Comparison of ENCODE assay signal across 8 mouse cellular contexts in genomic region chr1:38628426-38628825, GRCm38 (mm10). TPM values are rescaled to one million over a fixed set of nuclear protein-coding genes. Genes with fewer than 3 reads are reported as not detected.
DNase-seq lines count a peak whose midpoint lies in the region; ATAC-seq lines count a peak whose summit lies in the region.

No protein-coding gene starts in this region.

- peak; percentile 47 for ATAC-seq in hindbrain, embryonic 11.5 days (ENCODE audit: low FRiP score)
- ATAC-seq in neural tube, embryonic 11.5 days (ENCODE audit: insufficient read depth, low FRiP score, low TSS enrichment): peak; percentile 31; the same call in 1 of the 2 replicates

- peak overlapping the region; percentile 78 for H3K4me2 ChIP-seq in hindbrain, embryonic 11.5 days (replicated peaks; ENCODE audit: low read depth, low read length)
- peak overlapping the region; percentile 77 for H3K4me2 ChIP-seq in neural tube, embryonic 11.5 days (ENCODE audit: low read depth)

- no peaks in the 10 kb centered on the region for H3K9me3 ChIP-seq in heart, embryonic 10.5 days
- no peaks in the 10 kb centered on the region for H3K9me3 ChIP-seq in hindbrain, embryonic 11.5 days (ENCODE audit: control insufficient read depth, low read length)
- H3K9me3 ChIP-seq in neural tube, embryonic 11.5 days (ENCODE audit: control insufficient read depth, low read length): no peaks in the 10 kb centered on the region

- peak overlapping the region; percentile 89 for H3K4me3 ChIP-seq in heart, embryonic 10.5 days
- peak overlapping the region; percentile 93; the same call in 1 of the 2 replicates for H3K4me3 ChIP-seq in hindbrain, embryonic 11.5 days (ENCODE audit: low read depth, low read length)
- peak overlapping the region; percentile 86 for H3K4me3 ChIP-seq in neural tube, embryonic 11.5 days (ENCODE audit: low read depth, low read length)

- peaks cover 45% of the 10 kb centered on the region for H3K4me1 ChIP-seq in heart, embryonic 10.5 days
- H3K4me1 ChIP-seq in hindbrain, embryonic 11.5 days (replicated peaks; ENCODE audit: control insufficient read depth, insufficient read depth, low read length): peaks cover 14% of the 10 kb centered on the region
- peaks cover 42% of the 10 kb centered on the region for H3K4me1 ChIP-seq in neural tube, embryonic 11.5 days (ENCODE audit: control insufficient read depth, insufficient read depth, low read length)

- no peak for DNase-seq in heart, embryonic 10.5 days (ENCODE audit: low spot score)
- no peak for DNase-seq in heart, postnatal 25 days (ENCODE audit: low spot score)
- peak; percentile 47 for DNase-seq in retina, postnatal 1 day
- DNase-seq in retina, embryonic 14.5 days (ENCODE audit: low spot score): no peak
- peak; percentile 62 for DNase-seq in hindbrain, embryonic 11.5 days (ENCODE audit: low spot score)
- peak; percentile 50 for DNase-seq in neural tube, embryonic 11.5 days (ENCODE audit: low spot score)
- no peak for DNase-seq in thymus, postnatal 10 days (ENCODE audit: low spot score in 2 of 2)
- no peak for DNase-seq in adrenal gland, postnatal 4 days (ENCODE audit: low spot score in 2 of 2)

- peak overlapping the region; percentile 91 for H3K27ac ChIP-seq in heart, embryonic 10.5 days
- H3K27ac ChIP-seq in hindbrain, embryonic 11.5 days (ENCODE audit: low read depth, low read length): peak overlapping the region; percentile 98
- H3K27ac ChIP-seq in neural tube, embryonic 11.5 days (ENCODE audit: low read depth, low read length): peak overlapping the region; percentile 94

- H3K27me3 ChIP-seq in heart, embryonic 10.5 days (ENCODE audit: insufficient read depth, poor library complexity, severe bottlenecking): peaks cover 31% of the 10 kb centered on the region
- no peaks in the 10 kb centered on the region for H3K27me3 ChIP-seq in hindbrain, embryonic 11.5 days (ENCODE audit: control insufficient read depth, insufficient read depth, low read length)
- no peaks in the 10 kb centered on the region for H3K27me3 ChIP-seq in neural tube, embryonic 11.5 days (ENCODE audit: control insufficient read depth, insufficient read depth, low read length)

- intact Hi-C loops in heart, postnatal 25 days (cut with DNase I): loop anchor here (5.0 kb wide), 1 partner anchor 139 kb away; no protein-coding TSS in a partner anchor

- no peaks in the 10 kb centered on the region for H3K36me3 ChIP-seq in heart, embryonic 10.5 days
- H3K36me3 ChIP-seq in hindbrain, embryonic 11.5 days (ENCODE audit: control insufficient read depth, insufficient read depth, low read length): no peaks in the 10 kb centered on the region
- no peaks in the 10 kb centered on the region for H3K36me3 ChIP-seq in neural tube, embryonic 11.5 days (ENCODE audit: control insufficient read depth, insufficient read depth, low read length)

- peak overlapping the region; percentile 92 for H3K9ac ChIP-seq in hindbrain, embryonic 11.5 days (ENCODE audit: low read depth, low read length)
- H3K9ac ChIP-seq in neural tube, embryonic 11.5 days (ENCODE audit: low read length): peak overlapping the region; percentile 93

- WGBS in heart, embryonic 10.5 days: 33% methylated on average over 8 of the region's 8 CpGs
- 12% methylated on average over 8 of the region's 8 CpGs for WGBS in hindbrain, embryonic 11.5 days
- WGBS in neural tube, embryonic 11.5 days: 21% methylated on average over 8 of the region's 8 CpGs

RNA-seq across cellular contexts. Expression of gene Aff3, which starts 36.3 kb away (rescaled TPM):
- polyA plus RNA-seq in heart, embryonic 10.5 days (2016; fragmentation: Nextera tagmentation; extraction: Ambion mirVana): 5.3 and 6.9 TPM in 2 replicates
- total RNA-seq in heart, postnatal 25 days (2021): 1 to 10 TPM; 1.8 to 3.4 TPM
- polyA plus RNA-seq in hindbrain, embryonic 11.5 days (2014; fragmentation: Nextera tagmentation; extraction: Ambion mirVana): 19.7 and 25.6 TPM in 2 replicates
- polyA plus RNA-seq in neural tube, embryonic 11.5 days (2014; fragmentation: Nextera tagmentation; extraction: Ambion mirVana): 33.3 and 34.6 TPM in 2 replicates
- total RNA-seq in adrenal gland, postnatal 4 days (2021): 10 to 100 TPM; 15.3 to 16.4 TPM

Comparison
In these comparisons a context has a peak if more than half of its experiments do, and no peak if none do; other contexts are left out.
1. DNase-seq: peak in retina, postnatal 1 day (single experiment), hindbrain, embryonic 11.5 days (single experiment) and neural tube, embryonic 11.5 days (single experiment); none in heart, embryonic 10.5 days (single experiment), heart, postnatal 25 days (single experiment), retina, embryonic 14.5 days (single experiment), thymus, postnatal 10 days (0 of 2) and adrenal gland, postnatal 4 days (0 of 2).
2. Peak in every context shown above with its lines, with median percentiles within 50 percentile points of each other: H3K27ac ChIP-seq and H3K4me3 ChIP-seq.